Mouse (Mus musculus): ENCODE measurements around the gene Sh2d4b. TPM values are rescaled to one million over a fixed set of nuclear protein-coding genes. Genes with fewer than 3 reads are reported as not detected.

Sh2d4b gene
- polyA plus RNA-seq, 1 experiment from 2014 or later, result 0.96 TPM

GRCm38 (mm10) chr14:40886428-40887202 is 6.5 kb downstream of the Sh2d4b start:
- H3K36me3 ChIP-seq (ENCODE audit: control insufficient read depth, insufficient read depth, low read length), result no peaks in the 10 kb centered on the region
- DNase-seq (ENCODE audit: low spot score), result no peak

GRCm38 (mm10) chr14:40885752-40886151 is 7.3 kb downstream of the Sh2d4b start:
- no peaks in the 10 kb centered on the region for H3K27me3 ChIP-seq (ENCODE audit: control insufficient read depth, insufficient read depth, low read length)
- H3K36me3 ChIP-seq (ENCODE audit: control insufficient read depth, insufficient read depth, low read length), result no peaks in the 10 kb centered on the region
- no peak for DNase-seq (ENCODE audit: low spot score)
- H3K27ac ChIP-seq (ENCODE audit: low read depth, low read length), result no peak overlapping the region
- ATAC-seq (replicated peaks; ENCODE audit: low FRiP score), result no peak
- H3K4me3 ChIP-seq (ENCODE audit: low read depth, low read length), result no peak overlapping the region
- H3K4me1 ChIP-seq (replicated peaks; ENCODE audit: control insufficient read depth, insufficient read depth, low read length), result no peaks in the 10 kb centered on the region
- no peaks in the 10 kb centered on the region for H3K9me3 ChIP-seq (ENCODE audit: control insufficient read depth, low read length)
- H3K9ac ChIP-seq (ENCODE audit: low read length), result no peak overlapping the region
- WGBS, result 86% methylated on average over 1 of the region's 1 CpGs
- no peak overlapping the region for H3K4me2 ChIP-seq (ENCODE audit: low read depth, low read length, severe bottlenecking)

More at GRCm38 (mm10) chr14:40886428-40887202, 6.5 kb downstream of the Sh2d4b start:
- H3K4me1 ChIP-seq (replicated peaks; ENCODE audit: control insufficient read depth, insufficient read depth, low read length), result no peaks in the 10 kb centered on the region
- H3K9ac ChIP-seq (ENCODE audit: low read length), result no peak overlapping the region
- no peak overlapping the region for H3K4me2 ChIP-seq (ENCODE audit: low read depth, low read length, severe bottlenecking)
- H3K27me3 ChIP-seq (ENCODE audit: control insufficient read depth, insufficient read depth, low read length), result no peaks in the 10 kb centered on the region
- no peak overlapping the region for H3K27ac ChIP-seq (ENCODE audit: low read depth, low read length)
- 86% methylated on average over 6 of the region's 6 CpGs for WGBS
- no peak overlapping the region for H3K4me3 ChIP-seq (ENCODE audit: low read depth, low read length)
- no peaks in the 10 kb centered on the region for H3K9me3 ChIP-seq (ENCODE audit: control insufficient read depth, low read length)
- no peak for ATAC-seq (replicated peaks; ENCODE audit: low FRiP score)

- Histone ChIP-seq H3K36me3 (ENCODE audit: control insufficient read depth, insufficient read depth, low read length) (no peaks in the 10 kb centered on the region), H3K4me2 (ENCODE audit: low read depth, low read length, severe bottlenecking) (no peak overlapping the region), H3K27ac (ENCODE audit: low read depth, low read length) (no peak overlapping the region), H3K27me3 (ENCODE audit: control insufficient read depth, insufficient read depth, low read length) (no peaks in the 10 kb centered on the region), H3K9ac (ENCODE audit: low read length) (no peak overlapping the region), H3K4me3 (ENCODE audit: low read depth, low read length) (no peak overlapping the region), H3K4me1 (replicated peaks; ENCODE audit: control insufficient read depth, insufficient read depth, low read length) (no peaks in the 10 kb centered on the region), H3K9me3 (ENCODE audit: control insufficient read depth, low read length) (no peaks in the 10 kb centered on the region)
- ATAC-seq (replicated peaks; ENCODE audit: low FRiP score), result 0 out of 2 replicates have a peak, but pooled peaks have one; percentile 24
- 47% methylated on average over 4 of the region's 4 CpGs for WGBS
- no peak for DNase-seq (ENCODE audit: low spot score)
Observed at GRCm38 (mm10) chr14:40885225-40885624, 7.8 kb downstream of the Sh2d4b start.

GRCm38 (mm10) chr14:40874565-40874964 is 18.5 kb downstream of the Sh2d4b start:
- H3K27ac ChIP-seq (ENCODE audit: low read depth, low read length), result no peak overlapping the region
- no peak overlapping the region for H3K4me2 ChIP-seq (ENCODE audit: low read depth, low read length, severe bottlenecking)
- no peaks in the 10 kb centered on the region for H3K9me3 ChIP-seq (ENCODE audit: control insufficient read depth, low read length)
- no peak overlapping the region for H3K4me3 ChIP-seq (ENCODE audit: low read depth, low read length)
- H3K27me3 ChIP-seq (ENCODE audit: control insufficient read depth, insufficient read depth, low read length), result no peaks in the 10 kb centered on the region
- ATAC-seq (replicated peaks; ENCODE audit: low FRiP score) (no peak), DNase-seq (ENCODE audit: low spot score) (no peak)
- H3K4me1 ChIP-seq (replicated peaks; ENCODE audit: control insufficient read depth, insufficient read depth, low read length), result no peaks in the 10 kb centered on the region
- no peak overlapping the region for H3K9ac ChIP-seq (ENCODE audit: low read length)
- H3K36me3 ChIP-seq (ENCODE audit: control insufficient read depth, insufficient read depth, low read length), result no peaks in the 10 kb centered on the region

GRCm38 (mm10) chr14:40873961-40874360 is 19.1 kb downstream of the Sh2d4b start:
- Histone ChIP-seq H3K27me3 (ENCODE audit: control insufficient read depth, insufficient read depth, low read length) (no peaks in the 10 kb centered on the region), H3K4me2 (ENCODE audit: low read depth, low read length, severe bottlenecking) (no peak overlapping the region), H3K36me3 (ENCODE audit: control insufficient read depth, insufficient read depth, low read length) (no peaks in the 10 kb centered on the region), H3K27ac (ENCODE audit: low read depth, low read length) (no peak overlapping the region), H3K9me3 (ENCODE audit: control insufficient read depth, low read length) (no peaks in the 10 kb centered on the region), H3K4me3 (ENCODE audit: low read depth, low read length) (no peak overlapping the region), H3K9ac (ENCODE audit: low read length) (no peak overlapping the region), H3K4me1 (replicated peaks; ENCODE audit: control insufficient read depth, insufficient read depth, low read length) (no peaks in the 10 kb centered on the region)
- DNase-seq (ENCODE audit: low spot score) (no peak), ATAC-seq (replicated peaks; ENCODE audit: low FRiP score) (no peak)
- WGBS, result 92% methylated on average over 5 of the region's 5 CpGs

- Histone ChIP-seq H3K9me3 (ENCODE audit: control insufficient read depth, low read length) (no peaks in the 10 kb centered on the region), H3K36me3 (ENCODE audit: control insufficient read depth, insufficient read depth, low read length) (no peaks in the 10 kb centered on the region), H3K27ac (ENCODE audit: low read depth, low read length) (no peak overlapping the region), H3K4me3 (ENCODE audit: low read depth, low read length) (no peak overlapping the region), H3K27me3 (ENCODE audit: control insufficient read depth, insufficient read depth, low read length) (no peaks in the 10 kb centered on the region), H3K9ac (ENCODE audit: low read length) (no peak overlapping the region), H3K4me2 (ENCODE audit: low read depth, low read length, severe bottlenecking) (no peak overlapping the region), H3K4me1 (replicated peaks; ENCODE audit: control insufficient read depth, insufficient read depth, low read length) (no peaks in the 10 kb centered on the region)
- DNase-seq (ENCODE audit: low spot score), result no peak
- no peak for ATAC-seq (replicated peaks; ENCODE audit: low FRiP score)
- 78% methylated on average over 3 of the region's 3 CpGs for WGBS
Observed at GRCm38 (mm10) chr14:40870598-40870997, 22.5 kb downstream of the Sh2d4b start.

- Histone ChIP-seq H3K4me3 (ENCODE audit: low read depth, low read length) (no peak overlapping the region), H3K4me1 (replicated peaks; ENCODE audit: control insufficient read depth, insufficient read depth, low read length) (no peaks in the 10 kb centered on the region), H3K27ac (ENCODE audit: low read depth, low read length) (no peak overlapping the region), H3K9ac (ENCODE audit: low read length) (no peak overlapping the region), H3K36me3 (ENCODE audit: control insufficient read depth, insufficient read depth, low read length) (no peaks in the 10 kb centered on the region), H3K27me3 (ENCODE audit: control insufficient read depth, insufficient read depth, low read length) (no peaks in the 10 kb centered on the region), H3K9me3 (ENCODE audit: control insufficient read depth, low read length) (no peaks in the 10 kb centered on the region), H3K4me2 (ENCODE audit: low read depth, low read length, severe bottlenecking) (no peak overlapping the region)
- DNase-seq (ENCODE audit: low spot score) (no peak), ATAC-seq (replicated peaks; ENCODE audit: low FRiP score) (no peak)
- 35% methylated on average over 6 of the region's 6 CpGs for WGBS
Observed at GRCm38 (mm10) chr14:40864811-40865514, 28.1 kb downstream of the Sh2d4b start.

GRCm38 (mm10) chr14:40863659-40864058 is 29.4 kb downstream of the Sh2d4b start:
- Histone ChIP-seq H3K27ac (ENCODE audit: low read depth, low read length) (no peak overlapping the region), H3K9ac (ENCODE audit: low read length) (no peak overlapping the region), H3K36me3 (ENCODE audit: control insufficient read depth, insufficient read depth, low read length) (no peaks in the 10 kb centered on the region), H3K4me2 (ENCODE audit: low read depth, low read length, severe bottlenecking) (no peak overlapping the region), H3K4me3 (ENCODE audit: low read depth, low read length) (no peak overlapping the region), H3K27me3 (ENCODE audit: control insufficient read depth, insufficient read depth, low read length) (no peaks in the 10 kb centered on the region), H3K9me3 (ENCODE audit: control insufficient read depth, low read length) (no peaks in the 10 kb centered on the region), H3K4me1 (replicated peaks; ENCODE audit: control insufficient read depth, insufficient read depth, low read length) (no peaks in the 10 kb centered on the region)
- DNase-seq (ENCODE audit: low spot score) (no peak), ATAC-seq (replicated peaks; ENCODE audit: low FRiP score) (no peak)
- WGBS, result 85% methylated on average over 3 of the region's 3 CpGs

GRCm38 (mm10) chr14:40863022-40863421 is 30.0 kb downstream of the Sh2d4b start:
- no peak overlapping the region for H3K27ac ChIP-seq (ENCODE audit: low read depth, low read length)
- no peaks in the 10 kb centered on the region for H3K9me3 ChIP-seq (ENCODE audit: control insufficient read depth, low read length)
- H3K4me3 ChIP-seq (ENCODE audit: low read depth, low read length), result no peak overlapping the region
- no peaks in the 10 kb centered on the region for H3K27me3 ChIP-seq (ENCODE audit: control insufficient read depth, insufficient read depth, low read length)
- no peaks in the 10 kb centered on the region for H3K36me3 ChIP-seq (ENCODE audit: control insufficient read depth, insufficient read depth, low read length)
- H3K4me1 ChIP-seq (replicated peaks; ENCODE audit: control insufficient read depth, insufficient read depth, low read length), result no peaks in the 10 kb centered on the region
- H3K9ac ChIP-seq (ENCODE audit: low read length), result no peak overlapping the region
- DNase-seq (ENCODE audit: low spot score) (no peak), ATAC-seq (replicated peaks; ENCODE audit: low FRiP score) (no peak)
- H3K4me2 ChIP-seq (ENCODE audit: low read depth, low read length, severe bottlenecking), result no peak overlapping the region
